Mouse (Mus musculus) MEL (cell line): ENCODE results near the gene Stab1.

Experiments
- CHD1 ChIP-seq: IDR thresholded peaks from 2 replicates; pipeline ENCODE4 v1.6.1; 2012; ENCODE audit warnings: low read depth, mild to moderate bottlenecking, inconsistent platforms, low read length, improper control_type of control experiment
- CTCF ChIP-seq, 3 experiments: IDR thresholded peaks in 2 of 3; conservative IDR thresholded peaks in 1 of 3; 2 replicates each; pipeline ENCODE4 v1.5.1; 2011 to 2012; ENCODE audit warnings: low read length in 3 of 3, low read depth in 2 of 3, mild to moderate bottlenecking in 2 of 3, improper control_type of control experiment in 1 of 3, inconsistent platforms in 1 of 3, mixed read lengths in 1 of 3, moderate library complexity in 1 of 3; ENCODE audit not compliant: control insufficient read depth in 1 of 3, insufficient read depth in 1 of 3, poor library complexity in 1 of 3, severe bottlenecking in 1 of 3
- POLR2A ChIP-seq, 2 experiments: IDR thresholded peaks; 2 replicates each; pipeline ENCODE4 v1.6.1; 2011 to 2012; ENCODE audit warnings: low read length in 2 of 2, mild to moderate bottlenecking in 2 of 2, control low read depth in 1 of 2, improper control_type of control experiment in 1 of 2, low read depth in 1 of 2, moderate library complexity in 1 of 2; ENCODE audit not compliant: control insufficient read depth in 1 of 2, insufficient read depth in 1 of 2, poor library complexity in 1 of 2
- POLR2AphosphoS2 ChIP-seq: IDR thresholded peaks from 2 replicates; pipeline ENCODE4 v1.6.1; 2011; ENCODE audit warnings: low read length, improper control_type of control experiment
- SIN3A ChIP-seq: IDR thresholded peaks from 2 replicates; pipeline ENCODE4 v1.6.1; 2012; ENCODE audit warnings: low read length, improper control_type of control experiment, inconsistent platforms
- TAL1 ChIP-seq: IDR thresholded peaks from 2 replicates; pipeline ENCODE4 v1.6.1; 2012; ENCODE audit warnings: mild to moderate bottlenecking, inconsistent platforms, low read length, moderate library complexity, mixed read lengths
- ZC3H11A ChIP-seq: IDR thresholded peaks from 2 replicates; pipeline ENCODE4 v1.6.1; 2012; ENCODE audit warnings: low read depth, mild to moderate bottlenecking, inconsistent platforms, low read length, improper control_type of control experiment

- no peak for TF ChIP-seq ZC3H11A
- TF ChIP-seq POLR2A (IDR thresholded peaks at IDR 0.05; ENCODE audit: control insufficient read depth in 1 of 2, insufficient read depth in 1 of 2, low read depth in 1 of 2, low read length in 2 of 2, poor library complexity in 1 of 2) = peak; percentile 61 to 91; a peak in 3 of 4 replicates
- peak in 2 of 3 experiments; percentile 62 to 72; a peak in 5 of 6 replicates for TF ChIP-seq CTCF (IDR thresholded peaks at IDR 0.05 in 2 of 3, conservative IDR thresholded peaks at IDR 0.05 in 1 of 3; ENCODE audit: control insufficient read depth in 1 of 3, insufficient read depth in 1 of 3, low read depth in 2 of 3, low read length in 3 of 3, poor library complexity in 1 of 3, severe bottlenecking in 1 of 3)
- TF ChIP-seq CHD1 = no peak
- TF ChIP-seq TAL1 = no peak
- peak; percentile 90 for TF ChIP-seq POLR2AphosphoS2
- TF ChIP-seq SIN3A = peak; percentile 74; the same call in 1 of the 2 replicates
Measured at GRCm38 (mm10) chr14:31128826-31129219, 39.6 kb downstream of the Stab1 start, which contains the start of gene Smim4.
